Mouse (Mus musculus): ENCODE measurements at regions not wholly inside any gene's neighbourhood (a gene's known extent, or its start where the extent isn't known, plus 50 kb on each side); places are given as distances from the start of the nearest gene placed in this dataset.

- no peak overlapping the region for H3K4me3 ChIP-seq (ENCODE audit: low read depth, low read length)
- no peaks in the 10 kb centered on the region for H3K27me3 ChIP-seq (replicated peaks; ENCODE audit: control insufficient read depth, insufficient read depth, low read length)
- no peaks in the 10 kb centered on the region for H3K4me1 ChIP-seq (replicated peaks; ENCODE audit: control insufficient read depth, insufficient read depth, low read length)
- ATAC-seq (replicated peaks; ENCODE audit: low FRiP score) (no peak), DNase-seq (ENCODE audit: low spot score) (no peak)
- no peak overlapping the region for H3K27ac ChIP-seq (ENCODE audit: low read depth, low read length)
- no peak overlapping the region for H3K9ac ChIP-seq (ENCODE audit: low read depth, low read length)
- WGBS: 93% methylated on average over 4 of the region's 4 CpGs
- no peaks in the 10 kb centered on the region for H3K36me3 ChIP-seq (ENCODE audit: control insufficient read depth, insufficient read depth, low read length)
- no peaks in the 10 kb centered on the region for H3K9me3 ChIP-seq (ENCODE audit: control insufficient read depth, low read length)
- no peak overlapping the region for H3K4me2 ChIP-seq
Measured at GRCm38 (mm10) chr4:75884371-75884770, 606.3 kb upstream of the Dmac1 start.

DNA sequence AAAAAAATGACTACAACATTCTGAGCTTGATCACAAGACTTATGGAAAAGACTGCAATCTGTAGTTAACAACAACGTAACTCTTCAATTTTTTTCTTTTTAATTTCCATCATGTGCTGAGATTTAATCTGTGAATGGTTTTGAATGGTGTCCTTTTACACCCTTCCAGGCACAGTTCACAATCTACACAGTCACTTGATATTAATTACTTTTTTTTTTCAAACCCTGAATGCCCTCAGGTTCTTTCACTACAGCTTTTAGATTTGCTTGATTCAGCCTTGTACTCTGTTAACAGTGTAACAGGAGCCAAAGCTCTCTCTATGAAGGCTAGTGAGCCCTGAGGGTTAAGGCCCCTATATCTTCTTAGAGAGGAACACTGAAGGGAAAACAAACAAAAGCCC is 591.7 kb upstream of the Dmac1 start:
- H3K9me3 ChIP-seq (ENCODE audit: control insufficient read depth, low read length): no peaks in the 10 kb centered on the region
- WGBS: 85% methylated on average over 1 of the region's 1 CpGs

DNA sequence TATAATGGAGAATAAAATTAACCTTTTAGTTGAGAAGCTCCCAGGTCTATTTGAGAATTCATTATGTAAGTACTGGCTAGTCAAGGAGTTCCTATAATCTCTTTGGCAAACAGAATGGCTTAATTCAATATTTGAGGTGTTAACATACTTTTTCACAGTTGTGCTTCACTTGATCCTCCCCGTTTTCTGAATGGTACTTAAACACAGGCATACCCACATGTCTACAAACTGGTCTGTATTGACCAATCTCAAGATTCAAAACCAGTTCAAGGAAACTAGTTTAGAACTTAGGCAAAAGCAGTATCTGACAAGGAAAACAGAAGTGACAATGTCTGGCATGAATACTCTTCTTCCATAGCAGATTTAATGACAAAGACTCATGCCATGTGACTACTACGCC is 583.0 kb upstream of the Dmac1 start:
- Histone ChIP-seq H3K27me3 (replicated peaks; ENCODE audit: control insufficient read depth, insufficient read depth, low read length) (no peaks in the 10 kb centered on the region), H3K9ac (ENCODE audit: low read depth, low read length) (no peak overlapping the region), H3K4me3 (ENCODE audit: low read depth, low read length) (no peak overlapping the region), H3K4me1 (replicated peaks; ENCODE audit: control insufficient read depth, insufficient read depth, low read length) (no peaks in the 10 kb centered on the region), H3K4me2 (no peak overlapping the region), H3K27ac (ENCODE audit: low read depth, low read length) (no peak overlapping the region), H3K36me3 (ENCODE audit: control insufficient read depth, insufficient read depth, low read length) (no peaks in the 10 kb centered on the region), H3K9me3 (ENCODE audit: control insufficient read depth, low read length) (no peaks in the 10 kb centered on the region)
- DNase-seq (ENCODE audit: low spot score) (no peak), ATAC-seq (replicated peaks; ENCODE audit: low FRiP score) (no peak)
- WGBS: 74% methylated on average over 2 of the region's 2 CpGs

More for the DNA sequence above, 591.7 kb upstream of the Dmac1 start:
- no peak overlapping the region for H3K4me3 ChIP-seq (ENCODE audit: low read depth, low read length)
- H3K27me3 ChIP-seq (replicated peaks; ENCODE audit: control insufficient read depth, insufficient read depth, low read length): no peaks in the 10 kb centered on the region
- H3K27ac ChIP-seq (ENCODE audit: low read depth, low read length): no peak overlapping the region
- DNase-seq (ENCODE audit: low spot score): no peak
- H3K4me1 ChIP-seq (replicated peaks; ENCODE audit: control insufficient read depth, insufficient read depth, low read length): no peaks in the 10 kb centered on the region
- H3K4me2 ChIP-seq: no peak overlapping the region
- ATAC-seq (replicated peaks; ENCODE audit: low FRiP score): no peak
- H3K9ac ChIP-seq (ENCODE audit: low read depth, low read length): no peak overlapping the region
- H3K36me3 ChIP-seq (ENCODE audit: control insufficient read depth, insufficient read depth, low read length): no peaks in the 10 kb centered on the region

- no peaks in the 10 kb centered on the region for H3K9me3 ChIP-seq (ENCODE audit: control insufficient read depth, low read length)
- no peaks in the 10 kb centered on the region for H3K36me3 ChIP-seq (ENCODE audit: control insufficient read depth, insufficient read depth, low read length)
- H3K4me2 ChIP-seq: no peak overlapping the region
- H3K4me3 ChIP-seq (ENCODE audit: low read depth, low read length): no peak overlapping the region
- no peaks in the 10 kb centered on the region for H3K27me3 ChIP-seq (replicated peaks; ENCODE audit: control insufficient read depth, insufficient read depth, low read length)
- ATAC-seq (replicated peaks; ENCODE audit: low FRiP score): no peak
- H3K27ac ChIP-seq (ENCODE audit: low read depth, low read length): no peak overlapping the region
- no peak overlapping the region for H3K9ac ChIP-seq (ENCODE audit: low read depth, low read length)
- DNase-seq (ENCODE audit: low spot score): no peak
- WGBS: 88% methylated on average over 2 of the region's 2 CpGs
- no peaks in the 10 kb centered on the region for H3K4me1 ChIP-seq (replicated peaks; ENCODE audit: control insufficient read depth, insufficient read depth, low read length)
Measured at GRCm38 (mm10) chr4:75857769-75858408, 579.8 kb upstream of the Dmac1 start.

DNA sequence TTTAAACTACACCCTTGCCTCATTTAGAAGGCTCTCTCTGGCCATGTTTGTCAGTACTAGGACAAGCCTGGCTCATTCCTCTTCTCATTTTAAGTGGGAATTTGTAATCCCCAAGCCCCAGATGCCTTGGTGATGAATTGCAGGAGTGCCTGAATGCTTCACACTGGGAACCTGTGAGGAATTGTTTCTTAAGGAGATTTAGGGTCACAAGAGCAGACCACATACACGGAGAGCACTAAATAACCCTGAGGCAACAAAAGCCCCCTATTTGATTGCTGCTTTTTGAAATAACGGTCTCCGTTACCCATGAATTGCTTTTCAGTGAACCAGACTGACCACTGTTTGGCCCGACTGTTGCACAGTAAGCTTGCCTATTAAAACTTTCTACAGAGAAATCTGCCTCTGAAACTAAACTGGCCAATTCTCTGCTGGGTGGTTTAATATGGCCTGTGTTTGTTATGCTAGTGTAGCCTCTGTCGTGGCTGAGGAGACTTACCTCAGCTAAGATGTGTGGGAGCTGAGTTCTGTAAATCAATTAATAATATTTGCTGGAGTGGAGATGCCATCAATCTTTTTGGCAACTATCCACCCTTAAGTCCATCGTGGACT is 577.7 kb upstream of the Dmac1 start:
- Histone ChIP-seq H3K36me3 (ENCODE audit: control insufficient read depth, insufficient read depth, low read length) (no peaks in the 10 kb centered on the region), H3K9ac (ENCODE audit: low read depth, low read length) (no peak overlapping the region), H3K4me2 (no peak overlapping the region), H3K4me1 (replicated peaks; ENCODE audit: control insufficient read depth, insufficient read depth, low read length) (no peaks in the 10 kb centered on the region), H3K27ac (ENCODE audit: low read depth, low read length) (no peak overlapping the region), H3K4me3 (ENCODE audit: low read depth, low read length) (no peak overlapping the region), H3K9me3 (ENCODE audit: control insufficient read depth, low read length) (no peaks in the 10 kb centered on the region), H3K27me3 (replicated peaks; ENCODE audit: control insufficient read depth, insufficient read depth, low read length) (no peaks in the 10 kb centered on the region)
- DNase-seq (ENCODE audit: low spot score): no peak
- 57% methylated on average over 6 of the region's 6 CpGs for WGBS
- no peak for ATAC-seq (replicated peaks; ENCODE audit: low FRiP score)

GRCm38 (mm10) chr4:75850343-75850742 is 572.2 kb upstream of the Dmac1 start:
- 74% methylated on average over 2 of the region's 2 CpGs for WGBS
- no peaks in the 10 kb centered on the region for H3K27me3 ChIP-seq (replicated peaks; ENCODE audit: control insufficient read depth, insufficient read depth, low read length)
- H3K27ac ChIP-seq (ENCODE audit: low read depth, low read length): no peak overlapping the region
- H3K9me3 ChIP-seq (ENCODE audit: control insufficient read depth, low read length): no peaks in the 10 kb centered on the region
- no peak for DNase-seq (ENCODE audit: low spot score)
- H3K4me1 ChIP-seq (replicated peaks; ENCODE audit: control insufficient read depth, insufficient read depth, low read length): no peaks in the 10 kb centered on the region
- H3K36me3 ChIP-seq (ENCODE audit: control insufficient read depth, insufficient read depth, low read length): no peaks in the 10 kb centered on the region
- no peak overlapping the region for H3K9ac ChIP-seq (ENCODE audit: low read depth, low read length)
- no peak overlapping the region for H3K4me2 ChIP-seq
- no peak for ATAC-seq (replicated peaks; ENCODE audit: low FRiP score)
- H3K4me3 ChIP-seq (ENCODE audit: low read depth, low read length): no peak overlapping the region

DNA sequence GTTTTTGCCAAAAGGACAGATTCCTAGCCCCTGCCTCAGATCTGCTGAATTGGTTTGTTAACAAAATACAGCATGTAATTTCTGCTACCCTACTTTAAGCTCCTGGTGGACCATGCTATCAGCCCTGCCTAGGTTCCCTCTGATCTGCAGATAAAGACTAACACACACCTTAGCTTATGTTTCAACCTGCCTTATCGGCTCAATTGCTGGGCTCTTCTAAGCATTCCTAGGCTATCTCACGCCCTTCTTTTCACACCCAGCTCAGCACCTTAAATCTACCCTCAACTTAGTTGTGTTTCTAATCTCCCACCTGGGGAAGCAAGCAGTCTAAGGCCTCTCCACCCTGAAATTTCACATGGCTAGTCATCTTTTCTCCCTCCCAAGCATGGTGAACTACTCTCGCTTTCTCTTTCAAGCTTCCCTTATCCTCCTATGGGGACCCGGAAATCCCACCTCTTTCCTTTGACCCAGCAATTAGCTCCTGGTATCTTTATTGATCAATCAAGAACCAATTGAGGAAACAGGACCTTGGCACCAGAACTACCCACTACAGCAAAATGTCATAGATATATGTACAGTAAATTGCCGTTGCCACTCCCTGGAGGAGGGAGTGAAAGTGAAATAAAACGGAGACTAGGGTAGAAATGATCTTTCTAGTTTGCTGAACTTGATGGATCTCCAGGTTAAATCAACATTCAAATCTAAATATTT is 569.7 kb upstream of the Dmac1 start:
- DNase-seq (ENCODE audit: low spot score): no peak
- no peak overlapping the region for H3K4me2 ChIP-seq
- no peaks in the 10 kb centered on the region for H3K36me3 ChIP-seq (ENCODE audit: control insufficient read depth, insufficient read depth, low read length)
- no peak overlapping the region for H3K9ac ChIP-seq (ENCODE audit: low read depth, low read length)
- no peak for ATAC-seq (replicated peaks; ENCODE audit: low FRiP score)
- H3K27ac ChIP-seq (ENCODE audit: low read depth, low read length): no peak overlapping the region
- H3K27me3 ChIP-seq (replicated peaks; ENCODE audit: control insufficient read depth, insufficient read depth, low read length): no peaks in the 10 kb centered on the region
- WGBS: 78% methylated on average over 6 of the region's 6 CpGs
- no peaks in the 10 kb centered on the region for H3K9me3 ChIP-seq (ENCODE audit: control insufficient read depth, low read length)
- no peak overlapping the region for H3K4me3 ChIP-seq (ENCODE audit: low read depth, low read length)
- H3K4me1 ChIP-seq (replicated peaks; ENCODE audit: control insufficient read depth, insufficient read depth, low read length): no peaks in the 10 kb centered on the region

GRCm38 (mm10) chr4:75845021-75845420 is 566.9 kb upstream of the Dmac1 start:
- Histone ChIP-seq H3K4me3 (ENCODE audit: low read depth, low read length) (no peak overlapping the region), H3K27me3 (replicated peaks; ENCODE audit: control insufficient read depth, insufficient read depth, low read length) (no peaks in the 10 kb centered on the region), H3K4me1 (replicated peaks; ENCODE audit: control insufficient read depth, insufficient read depth, low read length) (no peaks in the 10 kb centered on the region), H3K27ac (ENCODE audit: low read depth, low read length) (no peak overlapping the region), H3K36me3 (ENCODE audit: control insufficient read depth, insufficient read depth, low read length) (no peaks in the 10 kb centered on the region), H3K9ac (ENCODE audit: low read depth, low read length) (no peak overlapping the region), H3K9me3 (ENCODE audit: control insufficient read depth, low read length) (no peaks in the 10 kb centered on the region), H3K4me2 (no peak overlapping the region)
- no peak for DNase-seq (ENCODE audit: low spot score)
- WGBS: 52% methylated on average over 3 of the region's 3 CpGs
- ATAC-seq (replicated peaks; ENCODE audit: low FRiP score): no peak

- Histone ChIP-seq H3K36me3 (ENCODE audit: control insufficient read depth, insufficient read depth, low read length) (no peaks in the 10 kb centered on the region), H3K4me1 (replicated peaks; ENCODE audit: control insufficient read depth, insufficient read depth, low read length) (no peaks in the 10 kb centered on the region), H3K27ac (ENCODE audit: low read depth, low read length) (no peak overlapping the region), H3K4me2 (no peak overlapping the region), H3K4me3 (ENCODE audit: low read depth, low read length) (no peak overlapping the region), H3K9me3 (ENCODE audit: control insufficient read depth, low read length) (no peaks in the 10 kb centered on the region), H3K9ac (ENCODE audit: low read depth, low read length) (no peak overlapping the region), H3K27me3 (replicated peaks; ENCODE audit: control insufficient read depth, insufficient read depth, low read length) (no peaks in the 10 kb centered on the region)
- no peak for ATAC-seq (replicated peaks; ENCODE audit: low FRiP score)
- WGBS: 60% methylated on average over 4 of the region's 4 CpGs
- DNase-seq (ENCODE audit: low spot score): no peak
Measured at GRCm38 (mm10) chr4:75838619-75839018, 560.5 kb upstream of the Dmac1 start.
